ENCODE assay signal across 8 mouse cellular contexts in genomic region chr5:72172675-72173074, GRCm38 (mm10). TPM values are rescaled to one million over a fixed set of nuclear protein-coding genes. Genes with fewer than 3 reads are reported as not detected.
DNase-seq lines count a peak whose midpoint lies in the region; ATAC-seq and TF ChIP-seq lines count a peak whose summit lies in the region.

No protein-coding gene starts in this region.

- DNase-seq in heart, adult 2 months: no peak
- no peak for DNase-seq in heart, postnatal 25 days (ENCODE audit: low spot score)
- DNase-seq in urinary bladder, postnatal 14 days (ENCODE audit: low spot score): peak; percentile 42
- DNase-seq in urinary bladder, postnatal 10 days (ENCODE audit: low spot score): no peak
- peak; percentile 4 to 28 for DNase-seq in cerebellum, postnatal 36 days
- peak; percentile 49 for DNase-seq in kidney, adult 9 months
- peak; percentile 31 for DNase-seq in neural tube, embryonic 11.5 days (ENCODE audit: low spot score)
- no peak for DNase-seq in right cerebral cortex, postnatal 10 days (ENCODE audit: low spot score in 2 of 2)

- peak; percentile 88 for TF ChIP-seq CTCF in heart, adult 2 months (IDR thresholded peaks at IDR 0.05)

- no peak overlapping the region for H3K4me3 ChIP-seq in heart, adult 2 months
- H3K4me3 ChIP-seq in neural tube, embryonic 11.5 days (ENCODE audit: low read depth, low read length): no peak overlapping the region

- no peak overlapping the region for H3K4me2 ChIP-seq in neural tube, embryonic 11.5 days (ENCODE audit: low read depth)

- no peak for TF ChIP-seq POLR2A in heart, adult 2 months (IDR thresholded peaks at IDR 0.05; ENCODE audit: insufficient read depth, low read depth, low read length)

- H3K9ac ChIP-seq in heart, adult 2 months (ENCODE audit: low read depth, low read length): no peak overlapping the region
- no peak overlapping the region for H3K9ac ChIP-seq in neural tube, embryonic 11.5 days (ENCODE audit: low read length)

- H3K27me3 ChIP-seq in heart, adult 2 months (ENCODE audit: control insufficient read depth, insufficient read depth, low read length): no peaks in the 10 kb centered on the region
- no peaks in the 10 kb centered on the region for H3K27me3 ChIP-seq in neural tube, embryonic 11.5 days (ENCODE audit: control insufficient read depth, insufficient read depth, low read length)

- no peaks in the 10 kb centered on the region for H3K36me3 ChIP-seq in heart, adult 2 months (ENCODE audit: control insufficient read depth, insufficient read depth, low read length)
- H3K36me3 ChIP-seq in neural tube, embryonic 11.5 days (ENCODE audit: control insufficient read depth, insufficient read depth, low read length): no peaks in the 10 kb centered on the region

- H3K4me1 ChIP-seq in heart, adult 2 months (ENCODE audit: control insufficient read depth, insufficient read depth, low read length): peaks cover 1% of the 10 kb centered on the region; the same call in 1 of the 2 replicates
- H3K4me1 ChIP-seq in neural tube, embryonic 11.5 days (ENCODE audit: control insufficient read depth, insufficient read depth, low read length): no peaks in the 10 kb centered on the region

- TF ChIP-seq EP300 in heart, adult 2 months (IDR thresholded peaks at IDR 0.05; ENCODE audit: insufficient read depth, low read depth, low read length): no peak

- no peak for ATAC-seq in neural tube, embryonic 11.5 days (ENCODE audit: insufficient read depth, low FRiP score, low TSS enrichment)

- no peak overlapping the region for H3K27ac ChIP-seq in heart, adult 2 months
- no peak overlapping the region for H3K27ac ChIP-seq in neural tube, embryonic 11.5 days (ENCODE audit: low read depth, low read length)

- no peaks in the 10 kb centered on the region for H3K9me3 ChIP-seq in neural tube, embryonic 11.5 days (ENCODE audit: control insufficient read depth, low read length)

- no peaks in the 10 kb centered on the region for H3K79me2 ChIP-seq in heart, adult 2 months (replicated peaks; ENCODE audit: control insufficient read depth, insufficient read depth, low read length)

- WGBS in heart, adult 2 months: 37% methylated on average over 3 of the region's 3 CpGs
- 33% methylated on average over 3 of the region's 3 CpGs for WGBS in neural tube, embryonic 11.5 days

- intact Hi-C loops in heart, adult 2 months (cut with DNase I): loop anchor here (1.0 to 10.0 kb wide), 4 partner anchors 30 to 542 kb away; no protein-coding TSS in a partner anchor
- intact Hi-C loops in heart, postnatal 25 days (cut with DNase I): loop anchor here (1.0 kb wide), 1 partner anchor 97 kb away; no protein-coding TSS in a partner anchor

RNA-seq across cellular contexts. Expression of gene Commd8, which starts 4.7 kb away (rescaled TPM):
- 10 to 100 TPM; 40.4 to 43.7 TPM for total RNA-seq in heart, adult 2 months (2021)
- polyA plus RNA-seq in heart, adult 2 months (2012; rRNA removed): 5.6 and 16.3 TPM in 2 replicates
- total RNA-seq in heart, postnatal 25 days (2021): 10 to 100 TPM; 42.0 to 43.7 TPM
- 160 and 163 TPM in 2 replicates for polyA plus RNA-seq in neural tube, embryonic 11.5 days (2014; fragmentation: Nextera tagmentation; extraction: Ambion mirVana)

Comparison
In these comparisons a context has a peak if more than half of its experiments do, and no peak if none do; other contexts are left out.
1. DNase-seq: peak in urinary bladder, postnatal 14 days (single experiment), cerebellum, postnatal 36 days (2 of 2), kidney, adult 9 months (single experiment) and neural tube, embryonic 11.5 days (single experiment); none in heart, adult 2 months (0 of 2), heart, postnatal 25 days (single experiment), urinary bladder, postnatal 10 days (single experiment) and right cerebral cortex, postnatal 10 days (0 of 2).